Mouse (Mus musculus) olfactory bulb, adult 2 months (tissue): ENCODE measurements around the gene Tmem132d.

Experiments
- CTCF ChIP-seq: fragments of 200-500 bp; IDR thresholded peaks from 2 replicates; pipeline ENCODE4 v1.5.1; 2012; ENCODE audit warnings: low read depth, mild to moderate bottlenecking, low read length, moderate library complexity; ENCODE audit not compliant: insufficient read depth
- POLR2A ChIP-seq: fragments of 200-500 bp; IDR thresholded peaks from 2 replicates; pipeline ENCODE4 v1.6.1; 2012; ENCODE audit warnings: mild to moderate bottlenecking, low read depth, low read length, moderate library complexity; ENCODE audit not compliant: insufficient read depth

DNA sequence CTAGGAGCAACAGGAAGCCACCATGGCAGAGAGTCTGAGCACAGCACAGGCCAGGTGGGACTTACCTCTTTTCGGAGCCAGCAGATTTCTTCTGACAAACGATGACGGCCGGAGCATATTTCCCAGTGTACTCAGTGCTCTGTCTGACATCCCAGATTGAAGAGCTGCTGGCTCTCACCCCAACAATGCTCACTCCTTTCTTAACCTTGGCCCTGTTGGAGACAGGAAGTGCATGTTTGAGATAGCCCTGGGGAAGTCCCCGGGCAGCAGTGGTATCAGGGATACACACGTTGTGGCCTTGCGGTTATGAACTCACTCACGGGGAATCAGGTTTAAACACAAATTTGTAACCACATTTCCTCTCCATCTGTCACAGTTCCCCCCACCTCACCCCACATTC lies 296.1 kb downstream of the Tmem132d start:
- no peak for TF ChIP-seq POLR2A
- TF ChIP-seq CTCF: no peak
